Mouse (Mus musculus) heart, postnatal 0 days (tissue): ENCODE results near the gene Ugt1a8.

Experiments
- CTCF ChIP-seq: IDR thresholded peaks from 2 replicates; pipeline ENCODE4 v1.5.1; 2016; ENCODE audit warnings: antibody characterized with exemption, control low read depth, low read depth
- EP300 ChIP-seq: IDR thresholded peaks from 2 replicates; pipeline ENCODE4 v1.6.1; 2016; ENCODE audit warnings: antibody characterized with exemption, low read depth

- TF ChIP-seq CTCF: no peak
- no peak for TF ChIP-seq EP300
Observed at GRCm38 (mm10) chr1:88200456-88200855, 112.8 kb downstream of the Ugt1a8 start, which contains the start of gene Ugt1a2.
